In genomic region chr1:132265936-132266335, GRCm38 (mm10) we compare ENCODE assay signal across 21 mouse cellular contexts. TPM values are rescaled to one million over a fixed set of nuclear protein-coding genes. Genes with fewer than 3 reads are reported as not detected.
"Had no signal": no experiment of that assay in that cellular context is flagged by ENCODE, and none has a peak within 500 bp of the region (broad histone marks: within the 10 kb centered on the region; RNA-seq: fewer than 3 reads in every experiment).

No protein-coding gene starts in this region.

- ATAC-seq: intestine, postnatal 0 days; liver, postnatal 0 days; midbrain, embryonic 15.5 days had no signal

- H3K4me1 ChIP-seq: neural tube, embryonic 15.5 days had no signal

- H3K4me3 ChIP-seq: limb, embryonic 12.5 days; limb, embryonic 15.5 days; lung, embryonic 15.5 days; midbrain, embryonic 12.5 days; midbrain, embryonic 15.5 days; neural tube, embryonic 12.5 days; neural tube, embryonic 15.5 days had no signal

- H3K9me3 ChIP-seq: limb, embryonic 12.5 days; limb, embryonic 15.5 days; lung, embryonic 15.5 days; midbrain, embryonic 12.5 days; midbrain, embryonic 15.5 days; neural tube, embryonic 12.5 days; neural tube, embryonic 15.5 days had no signal

- H3K36me3 ChIP-seq: limb, embryonic 12.5 days; limb, embryonic 15.5 days; lung, embryonic 15.5 days; midbrain, embryonic 12.5 days; midbrain, embryonic 15.5 days; neural tube, embryonic 12.5 days; neural tube, embryonic 15.5 days had no signal

- H3K27ac ChIP-seq: limb, embryonic 12.5 days; limb, embryonic 15.5 days; liver, embryonic 14.5 days; lung, embryonic 15.5 days; macrophage; midbrain, embryonic 12.5 days; midbrain, embryonic 15.5 days; neural tube, embryonic 12.5 days; neural tube, embryonic 15.5 days; stomach, postnatal 0 days had no signal

- DNase-seq: kidney, adult 9 months; left cerebral cortex, postnatal 4 days; liver, postnatal 0 days; right cerebral cortex, adult 18-20 months; right cerebral cortex, postnatal 14 days; right cerebral cortex, postnatal 4 days; thymus, adult 2 months; thymus, postnatal 25 days had no signal

- H3K9ac ChIP-seq: limb, embryonic 12.5 days; limb, embryonic 15.5 days; liver, embryonic 14.5 days; liver, postnatal 0 days; lung, embryonic 15.5 days; midbrain, embryonic 12.5 days; midbrain, embryonic 15.5 days; neural tube, embryonic 12.5 days; neural tube, embryonic 15.5 days had no signal

- H3K4me2 ChIP-seq: limb, embryonic 12.5 days; limb, embryonic 15.5 days; liver, embryonic 11.5 days; lung, embryonic 15.5 days; midbrain, embryonic 12.5 days; midbrain, embryonic 15.5 days; neural tube, embryonic 12.5 days; neural tube, embryonic 15.5 days had no signal

- H3K27me3 ChIP-seq: limb, embryonic 12.5 days; limb, embryonic 15.5 days; lung, embryonic 15.5 days; midbrain, embryonic 15.5 days; neural tube, embryonic 12.5 days; neural tube, embryonic 15.5 days had no signal

RNA-seq across cellular contexts. Expression of gene Klhdc8a, which starts 32.5 kb away (rescaled TPM):
- polyA plus RNA-seq: macrophage; stomach, embryonic 14.5 days had no signal

RNA-seq across cellular contexts. Expression of gene Gm10188, which starts 36.4 kb away (rescaled TPM):
- polyA plus RNA-seq: intestine, postnatal 0 days; limb, embryonic 12.5 days; limb, embryonic 15.5 days; liver, embryonic 11.5 days; liver, embryonic 14.5 days; liver, postnatal 0 days; lung, embryonic 15.5 days; macrophage; stomach, embryonic 14.5 days; stomach, postnatal 0 days; thymus, adult 2 months had no signal
